Mouse (Mus musculus) erythroblast, embryonic 14.5 days (primary cell): Measurements from ENCODE around the gene Gtf2b. TPM values are rescaled to one million over a fixed set of nuclear protein-coding genes. Genes with fewer than 3 reads are reported as not detected.

Experiments used
- H3K27me3 ChIP-seq: 2 replicates; pipeline ENCODE4 v1.6.1; 2012; ENCODE audit warnings: inconsistent platforms; ENCODE audit not compliant: control insufficient read depth
- H3K36me3 ChIP-seq: 2 replicates; pipeline ENCODE4 v1.6.1; 2012; ENCODE audit warnings: mild to moderate bottlenecking, inconsistent platforms; ENCODE audit not compliant: control insufficient read depth
- H3K4me1 ChIP-seq: 2 replicates; pipeline ENCODE4 v1.6.1; 2012; ENCODE audit warnings: inconsistent platforms; ENCODE audit not compliant: control insufficient read depth
- H3K4me3 ChIP-seq: replicated peaks from 2 replicates; pipeline ENCODE3; 2012; ENCODE audit warnings: moderate library complexity, mild to moderate bottlenecking, inconsistent platforms
- H3K9me3 ChIP-seq: 2 replicates; pipeline ENCODE4 v1.6.1; 2012; ENCODE audit warnings: low read length, inconsistent platforms, mixed read lengths; ENCODE audit not compliant: control insufficient read depth
- GATA1 ChIP-seq: IDR thresholded peaks from 2 replicates; pipeline ENCODE4 v1.6.1; 2012; ENCODE audit warnings: low read length, inconsistent platforms, mixed read lengths
- TAL1 ChIP-seq: IDR thresholded peaks from 3 replicates; pipeline ENCODE4 v1.6.1; 2012; ENCODE audit warnings: low read length, inconsistent platforms, mixed read lengths
- polyA plus RNA-seq: library from polyadenylated mRNA; stranded (reverse); fragments of >175 nt; gene quantifications from 2 replicates; pipeline ENCODE4 v1.2.3, GENCODE M21; 2012

Gene Gtf2b
- 0.28 and 0.42 TPM in 2 replicates for polyA plus RNA-seq

DNA sequence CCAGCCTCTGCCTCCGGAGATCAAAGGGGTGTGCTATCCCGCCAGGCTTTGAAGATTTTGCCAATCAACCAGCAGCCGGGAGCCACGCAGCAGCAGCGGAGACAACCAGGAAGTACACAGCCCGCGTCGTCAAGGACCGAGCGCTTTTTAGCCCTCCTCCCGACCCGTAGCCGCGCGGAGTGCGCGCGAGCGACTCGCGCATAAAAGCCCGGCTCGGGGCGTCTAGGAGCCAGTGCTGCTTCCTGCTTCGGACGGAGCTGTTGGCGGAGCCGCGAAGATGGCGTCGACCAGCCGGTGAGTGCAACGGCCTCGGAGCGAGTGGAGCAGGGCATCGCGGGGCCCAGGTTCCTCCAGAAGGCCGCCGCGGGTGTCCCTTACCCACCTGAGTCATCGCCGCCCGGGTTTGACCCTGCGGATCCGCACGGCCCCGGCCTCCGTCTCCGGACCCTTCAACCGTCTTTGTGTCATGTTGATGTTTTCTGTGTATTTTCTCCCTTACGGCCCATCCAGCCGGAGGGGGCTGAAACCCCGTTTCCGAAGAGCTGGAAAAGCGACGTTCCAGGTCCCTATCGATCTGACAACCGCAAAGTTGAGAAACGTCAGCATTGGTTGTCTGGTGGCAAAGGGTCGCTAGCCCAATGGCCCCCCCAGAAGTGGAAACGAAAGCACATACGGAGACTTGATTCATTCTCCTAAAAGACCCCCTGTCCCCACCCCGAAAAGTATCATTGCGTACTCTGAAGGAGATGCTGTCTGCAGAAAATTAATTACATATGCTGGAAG is at the start of gene Gtf2b:
Gene Gtf2b, plus strand, starts transcription at position 51 of the 783 bp plus-strand sequence.
- peaks cover 39% of the 10 kb centered on the region for H3K4me1 ChIP-seq
- no peaks in the 10 kb centered on the region for H3K27me3 ChIP-seq
- H3K36me3 ChIP-seq, result peaks cover 2% of the 10 kb centered on the region; the same call in 1 of the 2 replicates
- H3K4me3 ChIP-seq, result peak within 1 kb of the TSS; percentile 97
- TF ChIP-seq TAL1 (no peak), GATA1 (no peak)
- H3K9me3 ChIP-seq, result no peaks in the 10 kb centered on the region

DNA sequence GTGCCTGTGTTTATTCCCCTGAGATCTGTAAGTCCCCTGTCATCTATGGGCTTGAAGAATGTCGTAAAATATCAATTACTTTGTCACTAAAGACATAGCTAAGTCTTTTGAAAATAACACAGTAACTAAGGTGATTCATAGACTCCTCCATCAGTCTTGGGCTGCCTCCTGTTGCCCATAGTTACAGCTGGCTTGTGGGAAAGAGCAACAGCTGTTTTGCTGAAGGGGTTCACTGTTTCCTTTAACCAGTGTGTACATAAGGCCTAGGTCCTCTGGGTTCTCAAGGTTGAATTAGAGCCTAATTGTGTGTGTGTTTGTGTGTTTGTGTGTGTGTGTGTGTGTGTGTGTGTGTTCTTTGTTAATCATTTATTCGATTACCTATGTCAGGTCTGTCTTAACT is 39.4 kb upstream of the Gtf2b start:
- no peak overlapping the region for H3K4me3 ChIP-seq
- H3K4me1 ChIP-seq, result no peaks in the 10 kb centered on the region
- peaks cover 2% of the 10 kb centered on the region; the same call in 1 of the 2 replicates for H3K36me3 ChIP-seq
- no peaks in the 10 kb centered on the region for H3K27me3 ChIP-seq
- TF ChIP-seq GATA1, result no peak
- no peak for TF ChIP-seq TAL1
- H3K9me3 ChIP-seq, result no peaks in the 10 kb centered on the region

DNA sequence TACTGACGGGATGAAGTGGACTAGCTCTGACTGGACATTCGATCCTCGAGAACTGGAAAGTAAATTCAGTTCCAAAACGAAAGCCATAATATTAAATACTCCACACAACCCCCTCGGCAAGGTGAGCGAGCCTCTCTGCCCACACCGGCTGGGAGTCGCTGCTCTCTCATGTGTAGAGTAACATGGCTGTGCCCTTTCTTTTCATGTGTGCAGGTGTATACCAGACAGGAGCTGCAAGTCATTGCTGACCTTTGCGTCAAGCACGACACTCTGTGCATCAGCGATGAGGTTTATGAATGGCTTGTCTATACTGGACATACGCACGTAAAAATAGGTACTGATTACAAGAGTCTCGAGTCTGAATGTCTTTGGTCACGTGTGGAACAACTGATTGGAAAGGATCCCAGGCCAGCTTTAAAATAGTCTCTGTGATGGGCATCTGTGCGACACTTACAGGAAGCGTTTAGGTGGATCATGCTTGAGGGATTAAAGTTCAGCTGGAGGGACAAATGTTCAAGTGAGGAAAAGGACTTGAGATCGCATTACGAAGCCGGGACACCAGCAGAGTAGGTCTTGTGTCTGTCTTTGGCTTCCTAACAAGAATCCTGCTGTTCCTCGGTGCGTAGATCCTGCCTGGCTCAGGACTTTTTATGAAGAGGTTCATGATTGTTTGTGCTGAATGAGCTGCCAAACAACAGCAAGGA is 38.7 kb upstream of the Gtf2b start:
- H3K27me3 ChIP-seq, result no peaks in the 10 kb centered on the region
- no peak overlapping the region for H3K4me3 ChIP-seq
- no peaks in the 10 kb centered on the region for H3K9me3 ChIP-seq
- no peaks in the 10 kb centered on the region for H3K4me1 ChIP-seq
- TF ChIP-seq TAL1 (no peak), GATA1 (no peak)
- H3K36me3 ChIP-seq, result peaks cover 2% of the 10 kb centered on the region; the same call in 1 of the 2 replicates

DNA sequence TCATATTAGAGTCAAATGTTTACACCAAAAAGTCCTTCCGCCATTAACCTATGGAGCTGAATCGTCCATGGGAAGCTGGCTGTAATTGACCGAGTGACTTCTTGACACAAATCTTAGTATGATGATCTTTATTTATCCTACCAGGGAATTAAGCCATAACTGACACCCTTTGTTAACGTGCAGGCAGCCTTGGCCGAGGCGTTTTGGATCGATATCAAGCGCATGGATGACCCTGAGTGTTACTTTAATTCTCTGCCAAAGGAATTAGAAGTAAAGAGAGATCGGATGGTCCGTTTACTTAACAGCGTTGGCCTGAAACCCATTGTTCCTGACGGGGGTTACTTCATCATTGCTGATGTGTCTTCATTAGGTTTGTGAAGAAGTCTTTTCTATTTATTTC is 30.6 kb upstream of the Gtf2b start:
- no peaks in the 10 kb centered on the region for H3K4me1 ChIP-seq
- TF ChIP-seq TAL1 (no peak), GATA1 (no peak)
- H3K27me3 ChIP-seq, result no peaks in the 10 kb centered on the region
- no peaks in the 10 kb centered on the region for H3K9me3 ChIP-seq
- no peak overlapping the region for H3K4me3 ChIP-seq
- no peaks in the 10 kb centered on the region; the same call in 1 of the 2 replicates for H3K36me3 ChIP-seq

DNA sequence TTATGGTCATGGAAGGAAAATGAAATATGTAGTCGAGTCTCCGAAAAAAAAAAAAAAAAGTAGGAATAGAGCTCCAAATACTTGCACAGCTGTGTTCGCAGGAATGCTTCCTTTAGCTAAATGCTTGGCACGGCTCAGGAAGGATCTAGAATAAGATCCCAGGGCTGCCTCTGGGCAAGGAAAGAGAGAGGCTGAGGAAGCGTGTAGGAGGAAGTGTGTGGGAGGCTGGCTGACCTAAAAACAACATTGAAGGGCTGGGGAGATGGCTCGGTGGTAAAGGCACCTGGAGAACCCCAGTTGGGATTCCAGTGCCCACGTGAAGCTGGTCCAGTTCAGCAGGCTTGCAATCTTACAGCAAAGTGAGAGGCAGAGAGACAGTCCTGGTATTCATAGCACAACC is 23.9 kb upstream of the Gtf2b start:
- Histone ChIP-seq H3K4me1 (no peaks in the 10 kb centered on the region), H3K36me3 (no peaks in the 10 kb centered on the region; the same call in 1 of the 2 replicates), H3K4me3 (no peak overlapping the region), H3K27me3 (no peaks in the 10 kb centered on the region), H3K9me3 (no peaks in the 10 kb centered on the region)
- TF ChIP-seq GATA1 (no peak), TAL1 (no peak)

DNA sequence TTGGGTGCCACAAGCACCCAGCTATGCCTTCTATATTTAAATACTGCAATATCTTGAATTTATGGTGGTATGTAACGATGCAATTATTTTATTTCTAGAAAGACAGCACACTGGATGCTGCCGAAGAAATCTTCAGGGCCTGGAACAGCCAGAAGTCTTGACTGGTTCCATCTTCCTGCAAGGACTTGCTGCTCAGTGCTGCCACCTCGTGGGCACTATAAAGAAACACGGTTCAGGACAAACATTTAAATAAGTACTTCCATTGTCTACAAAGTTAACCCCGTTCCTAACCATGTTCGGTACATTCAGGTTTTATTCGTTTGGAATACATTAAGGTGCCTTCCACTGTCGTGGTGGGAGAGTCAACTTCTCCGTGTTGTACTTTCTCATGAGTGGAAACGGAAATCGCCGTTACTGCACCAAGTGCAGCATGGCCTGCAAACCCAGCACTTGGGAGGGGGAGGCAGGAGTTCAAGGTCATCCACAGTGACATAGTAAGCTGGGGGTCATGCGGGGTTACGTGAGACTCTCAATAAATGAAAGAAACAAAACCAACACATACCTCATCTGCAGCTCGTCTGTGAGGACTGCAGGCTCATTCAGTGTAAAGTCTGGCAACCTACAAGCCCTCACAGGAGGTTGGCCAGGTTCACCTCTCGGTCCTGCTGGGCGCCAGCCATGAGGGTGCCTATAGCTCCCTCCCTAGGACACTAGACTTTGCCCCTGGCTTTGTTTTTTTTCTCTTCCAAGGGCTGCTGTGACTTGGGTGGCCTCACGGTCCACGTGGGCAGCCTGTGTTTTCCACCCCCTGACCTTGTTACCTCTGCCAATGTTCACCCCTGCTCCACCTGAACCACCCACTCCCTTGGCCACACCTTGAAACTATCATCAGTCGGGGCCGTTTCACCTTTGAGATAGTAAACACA is 20.6 kb upstream of the Gtf2b start:
- Histone ChIP-seq H3K36me3 (no peaks in the 10 kb centered on the region), H3K9me3 (no peaks in the 10 kb centered on the region), H3K4me3 (no peak overlapping the region), H3K27me3 (no peaks in the 10 kb centered on the region), H3K4me1 (no peaks in the 10 kb centered on the region)
- TF ChIP-seq GATA1 (no peak), TAL1 (no peak)

DNA sequence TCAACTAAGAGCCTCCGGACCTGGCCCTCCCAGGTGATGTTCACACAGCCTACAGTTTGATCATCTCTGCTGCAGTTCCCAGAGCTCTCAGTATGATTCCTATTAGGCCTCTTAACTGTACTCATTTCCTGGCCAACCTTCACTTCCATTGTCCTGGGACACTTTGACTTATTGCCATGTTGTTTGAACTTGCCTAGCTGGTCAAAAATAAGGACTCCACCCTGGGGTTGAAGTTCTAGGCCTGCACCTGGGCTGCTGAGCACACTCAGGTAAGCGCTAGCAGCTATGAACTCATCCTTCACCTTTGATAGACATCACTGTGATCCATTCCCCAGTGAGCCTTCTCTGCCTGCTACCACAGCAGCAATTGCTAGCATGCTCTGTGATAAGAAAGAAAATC is 19.8 kb upstream of the Gtf2b start:
- Histone ChIP-seq H3K36me3 (no peaks in the 10 kb centered on the region), H3K9me3 (no peaks in the 10 kb centered on the region), H3K4me1 (no peaks in the 10 kb centered on the region), H3K27me3 (no peaks in the 10 kb centered on the region), H3K4me3 (no peak overlapping the region)
- TF ChIP-seq TAL1 (no peak), GATA1 (no peak)

DNA sequence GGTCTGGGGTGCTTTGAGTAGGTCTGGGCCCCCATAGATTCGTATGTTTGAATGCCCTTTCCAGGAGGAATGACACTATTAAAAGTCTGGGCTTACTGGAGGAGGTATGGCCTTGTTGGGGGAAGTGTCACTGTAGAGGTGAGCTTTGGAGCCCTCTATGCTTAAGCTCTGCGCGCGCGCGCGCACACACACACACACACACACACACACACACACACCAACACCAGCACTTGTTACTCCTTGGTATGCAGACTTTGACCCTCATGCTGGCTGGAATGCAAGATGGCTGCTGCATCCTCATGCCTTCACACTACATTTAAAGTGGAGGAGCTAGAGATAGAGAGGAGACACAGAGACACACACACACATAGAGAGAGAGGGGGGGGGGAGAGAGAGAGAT is 17.2 kb upstream of the Gtf2b start:
- Histone ChIP-seq H3K27me3 (no peaks in the 10 kb centered on the region), H3K36me3 (no peaks in the 10 kb centered on the region), H3K4me1 (no peaks in the 10 kb centered on the region), H3K4me3 (no peak overlapping the region), H3K9me3 (no peaks in the 10 kb centered on the region)
- no peak for TF ChIP-seq GATA1
- no peak for TF ChIP-seq TAL1
